Mouse (Mus musculus): Measurements from ENCODE around the gene Cercam.
"Not testable (repeated sequence)": the region's sequence is repeated elsewhere in the genome, so short reads cannot be mapped to it uniquely, and the experiment has no call there.

Gene Cercam

DNA sequence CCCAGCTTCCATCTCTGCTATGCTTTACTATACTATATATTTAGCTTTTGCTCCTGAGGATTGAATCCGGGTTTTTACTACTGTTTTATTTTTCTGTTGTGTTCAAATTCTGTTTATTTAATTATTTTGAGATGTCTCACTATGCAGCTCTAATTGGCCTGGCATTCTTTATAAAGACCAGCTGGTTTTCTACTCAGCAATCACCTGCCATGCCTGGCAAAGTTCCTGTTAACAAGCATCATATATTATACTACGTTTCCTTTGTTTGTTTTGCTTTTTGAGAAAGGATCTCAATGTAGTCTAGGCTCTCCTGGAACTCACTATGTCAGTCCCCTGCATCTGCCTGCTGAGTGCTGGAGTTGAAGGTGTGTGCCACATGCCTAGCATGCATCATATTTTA, 28.4 kb downstream of the Cercam start:
- DNase-seq (ENCODE audit: low spot score), result no peak

DNA sequence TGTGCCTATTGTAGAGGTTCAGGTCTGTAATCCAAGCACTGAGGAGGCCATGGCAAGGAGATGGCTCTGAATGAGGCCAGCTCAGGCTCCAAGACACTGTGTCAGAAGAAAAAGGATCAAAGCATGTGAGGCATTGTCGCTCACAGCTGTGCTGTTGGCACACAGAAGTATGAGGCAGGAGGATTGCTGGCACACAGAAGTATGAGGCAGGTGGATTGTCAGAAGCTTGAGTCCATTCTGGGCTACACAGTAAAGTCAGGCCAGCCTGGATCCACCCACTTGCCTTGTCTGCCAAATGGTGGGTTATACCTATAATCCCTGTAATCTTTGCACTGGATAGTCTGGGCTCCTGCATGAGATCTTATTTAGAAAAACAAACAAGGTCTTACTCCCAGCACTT, 29.1 kb downstream of the Cercam start:
- no peak for DNase-seq (ENCODE audit: low spot score)

DNA sequence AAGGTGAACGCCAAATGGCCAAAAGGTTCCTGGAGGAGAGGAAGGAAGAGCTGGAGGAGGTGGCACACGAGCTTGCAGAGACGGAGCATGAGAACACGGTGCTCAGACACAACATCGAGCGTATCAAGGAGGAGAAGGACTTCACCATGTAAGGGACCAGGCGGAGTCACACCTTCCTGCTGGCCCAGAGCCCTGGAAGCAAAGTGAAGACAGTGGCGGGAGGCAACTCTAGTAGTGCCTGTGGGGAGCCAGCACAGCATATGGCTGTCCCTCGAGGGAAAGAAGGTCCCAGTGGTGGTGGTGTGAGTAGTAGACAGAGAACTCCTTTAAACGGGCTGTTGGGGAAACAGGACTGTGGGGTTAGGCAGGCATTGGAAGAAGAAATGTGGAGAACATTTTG, 33.2 kb downstream of the Cercam start:
- DNase-seq (ENCODE audit: low spot score), result no peak

DNA sequence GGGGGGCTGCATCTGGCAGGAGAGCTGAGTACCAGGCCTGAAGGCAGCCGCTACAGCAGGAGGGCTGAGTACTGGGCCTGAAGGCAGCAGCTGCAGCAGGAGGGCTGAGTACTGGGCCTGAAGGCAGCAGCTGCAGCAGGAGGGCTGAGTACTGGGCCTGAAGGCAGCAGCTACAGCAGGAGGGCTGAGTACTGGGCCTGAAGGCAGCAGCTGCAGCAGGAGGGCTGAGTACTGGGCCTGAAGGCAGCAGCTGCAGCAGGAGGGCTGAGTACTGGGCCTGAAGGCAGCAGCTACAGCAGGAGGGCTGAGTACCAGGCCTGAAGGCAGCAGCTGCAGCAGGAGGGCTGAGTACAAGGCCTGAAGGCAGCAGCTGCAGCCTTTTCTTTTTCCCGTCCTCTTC, 39.2 kb downstream of the Cercam start:
- DNase-seq (ENCODE audit: low spot score), result not testable (repeated sequence)

DNA sequence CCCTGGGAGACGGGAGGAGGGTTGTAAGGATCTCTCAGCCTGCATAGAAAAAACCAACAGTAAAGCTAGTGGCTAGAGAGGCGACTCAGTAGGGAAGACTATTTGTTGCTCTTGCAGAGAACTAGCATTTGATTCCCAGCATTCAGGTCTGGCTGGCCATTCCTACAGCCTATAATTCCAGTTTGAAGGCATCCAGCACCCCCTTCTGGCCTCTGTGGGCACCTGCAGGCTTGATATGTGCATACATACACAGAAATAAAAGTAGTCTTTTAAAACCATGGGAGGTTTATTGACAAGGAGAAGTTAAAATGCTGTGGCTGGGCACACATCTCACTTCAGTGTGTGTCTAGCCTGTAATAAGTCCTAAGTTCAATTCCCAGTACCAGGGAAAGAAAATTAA, 41.1 kb downstream of the Cercam start:
- no peak for DNase-seq (ENCODE audit: low spot score)

DNA sequence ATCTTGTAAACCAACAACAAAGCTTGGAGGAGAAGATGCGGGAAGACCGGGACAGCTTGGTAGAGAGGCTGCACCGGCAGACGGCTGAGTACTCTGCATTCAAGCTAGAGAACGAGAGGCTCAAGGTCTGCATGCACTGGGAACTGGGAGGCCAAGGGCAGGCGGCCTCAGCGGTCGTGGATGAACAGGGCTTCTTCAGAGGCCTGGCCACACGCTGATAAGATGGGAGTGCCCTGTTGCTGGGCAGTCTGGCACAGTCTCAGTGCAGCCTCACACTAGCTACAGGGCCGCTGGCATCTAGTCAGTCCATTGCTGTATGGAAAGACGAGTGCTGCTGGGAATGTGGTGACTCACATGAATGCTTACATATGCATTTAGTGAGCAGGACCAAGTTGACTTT, 48.7 kb downstream of the Cercam start:
- no peak for DNase-seq (ENCODE audit: low spot score)

DNA sequence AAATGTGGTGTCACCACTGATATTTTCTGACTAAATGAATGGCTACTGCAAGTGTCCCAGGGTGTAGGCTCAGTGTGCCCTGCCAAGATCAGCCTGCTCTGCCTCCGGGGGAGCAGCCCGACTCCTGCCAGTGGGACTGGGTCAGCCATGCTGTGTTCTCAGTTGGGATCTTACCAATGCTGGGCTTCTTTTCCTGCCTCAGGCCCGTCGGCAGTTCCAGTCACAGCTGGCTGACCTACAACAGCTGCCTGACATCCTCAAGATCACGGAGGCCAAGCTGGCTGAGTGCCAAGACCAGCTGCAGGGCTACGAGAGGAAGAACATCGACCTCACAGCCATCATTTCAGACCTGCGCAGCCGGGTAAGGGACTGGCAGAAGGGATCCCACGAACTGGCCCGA, 53.0 kb downstream of the Cercam start:
- no peak for DNase-seq (ENCODE audit: low spot score)

DNA sequence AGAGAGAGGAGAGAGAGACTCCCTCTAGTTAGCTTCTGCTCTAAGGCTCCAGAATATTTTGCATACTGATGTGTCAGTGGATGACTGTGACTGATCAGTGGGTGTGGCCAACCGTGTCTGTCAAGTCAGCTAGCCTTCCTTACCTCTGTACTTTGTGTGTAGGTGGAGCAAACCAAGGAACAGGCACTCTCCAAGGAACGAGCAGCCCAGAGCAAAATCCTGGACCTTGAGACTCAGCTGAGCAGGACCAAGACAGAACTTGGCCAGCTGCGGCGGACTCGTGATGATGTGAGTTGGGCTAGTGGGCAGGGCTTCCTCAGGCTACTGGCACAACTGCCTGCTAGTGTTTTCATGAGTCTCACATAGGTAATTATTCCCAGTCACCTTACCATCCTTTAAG, 57.6 kb downstream of the Cercam start:
- DNase-seq (ENCODE audit: low spot score), result no peak

DNA sequence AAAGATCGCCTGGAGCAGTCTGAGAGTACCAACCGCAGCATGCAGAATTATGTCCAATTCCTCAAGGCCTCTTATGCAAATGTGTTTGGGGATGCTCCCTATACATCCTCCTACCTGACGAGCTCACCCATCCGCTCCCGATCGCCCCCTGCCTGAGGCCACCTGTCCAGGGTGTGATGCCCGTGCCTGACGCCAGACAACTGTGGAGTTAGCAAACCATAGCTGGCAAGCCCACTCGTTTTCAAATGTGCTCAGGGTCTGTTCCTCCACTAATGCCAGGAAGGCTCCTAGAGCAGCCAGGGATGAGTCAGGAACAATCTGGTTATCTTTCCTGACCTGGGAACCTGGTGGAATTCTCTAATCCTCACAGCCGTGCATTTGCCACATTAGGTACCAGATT, 61.5 kb downstream of the Cercam start:
- DNase-seq (ENCODE audit: low spot score), result no peak

DNA sequence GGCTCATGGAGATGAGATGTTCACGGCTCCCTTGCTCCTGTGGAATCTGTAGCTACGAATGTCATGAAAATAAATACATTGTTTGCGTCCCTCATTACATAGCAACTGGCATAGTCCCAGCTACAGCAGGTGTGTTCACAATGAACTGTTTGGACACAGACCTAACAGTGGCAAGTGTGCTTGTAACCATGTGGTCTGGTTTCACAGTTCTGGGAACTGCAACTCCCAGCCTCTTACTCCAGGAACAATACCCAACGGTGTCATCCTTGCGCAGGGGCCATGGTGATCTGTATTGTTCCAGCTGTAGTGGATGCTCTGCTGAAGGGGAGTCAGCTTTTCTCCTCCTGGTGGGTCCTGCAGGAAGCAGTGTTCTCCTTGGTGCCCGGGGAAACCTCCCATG, 62.2 kb downstream of the Cercam start:
- DNase-seq (ENCODE audit: low spot score), result no peak

Measured in yolk sac, embryonic 10.5 days (tissue).